Mouse (Mus musculus): Measurements from ENCODE around the gene Cep295nl. TPM values are rescaled to one million over a fixed set of nuclear protein-coding genes. Genes with fewer than 3 reads are reported as not detected.

The Cep295nl gene
- 0.09 and 0.18 TPM in 2 replicates for polyA plus RNA-seq (2021; fragmentation: Nextera tagmentation)
- long read RNA-seq, experiment 1 = 0 reads
- long read RNA-seq, experiment 2 = 0 reads

GRCm38 (mm10) chr11:118342400-118342981 is at the start of gene Cep295nl:
TSS of gene Cep295nl (minus strand) at chr11:118342500.

GRCm38 (mm10) chr11:118355640-118356039 is 13.3 kb upstream of the Cep295nl start, which contains the start of gene Timp2:
TSS of gene Timp2 (minus strand) at chr11:118355740.

GRCm38 (mm10) chr11:118289999-118290889 is 52.1 kb downstream of the Cep295nl start, which contains the start of gene Usp36:
TSS of gene Usp36 (minus strand) at chr11:118290244.

Other genes starting within 250 kb of the Cep295nl start
- gene Dnah17, start 211.9 kb downstream of the Cep295nl start, polyA plus RNA-seq (2021; fragmentation: Nextera tagmentation) = not detected in 2 replicates
- gene Cyth1, start 93.9 kb downstream of the Cep295nl start, polyA plus RNA-seq (2021; fragmentation: Nextera tagmentation) = 25.8 and 27.7 TPM in 2 replicates
- gene Usp36, start 52.3 kb downstream of the Cep295nl start, polyA plus RNA-seq (2021; fragmentation: Nextera tagmentation) = 4.7 and 5.1 TPM in 2 replicates
- gene Timp2, start 13.2 kb upstream of the Cep295nl start, polyA plus RNA-seq (2021; fragmentation: Nextera tagmentation) = 32.2 and 33.2 TPM in 2 replicates
- 12.9 and 29.3 TPM in 2 replicates for gene Lgals3bp, start 59.6 kb upstream of the Cep295nl start, polyA plus RNA-seq (2021; fragmentation: Nextera tagmentation)
- 23.9 and 26.4 TPM in 2 replicates for gene Cant1, start 76.6 kb upstream of the Cep295nl start, polyA plus RNA-seq (2021; fragmentation: Nextera tagmentation)
- gene C1qtnf1, start 85.7 kb upstream of the Cep295nl start, polyA plus RNA-seq (2021; fragmentation: Nextera tagmentation) = 0.58 and 0.68 TPM in 2 replicates
- 1.2 and 2.1 TPM in 2 replicates for gene Engase, start 134.3 kb upstream of the Cep295nl start, polyA plus RNA-seq (2021; fragmentation: Nextera tagmentation)

All from layer of hippocampus, adult 6 months (tissue).